Mouse (Mus musculus): ENCODE results near the gene Slc7a7. TPM values are rescaled to one million over a fixed set of nuclear protein-coding genes. Genes with fewer than 3 reads are reported as not detected.

Gene Slc7a7
- polyA plus RNA-seq, 1 experiment from 2014 or later = 3.3 TPM

DNA sequence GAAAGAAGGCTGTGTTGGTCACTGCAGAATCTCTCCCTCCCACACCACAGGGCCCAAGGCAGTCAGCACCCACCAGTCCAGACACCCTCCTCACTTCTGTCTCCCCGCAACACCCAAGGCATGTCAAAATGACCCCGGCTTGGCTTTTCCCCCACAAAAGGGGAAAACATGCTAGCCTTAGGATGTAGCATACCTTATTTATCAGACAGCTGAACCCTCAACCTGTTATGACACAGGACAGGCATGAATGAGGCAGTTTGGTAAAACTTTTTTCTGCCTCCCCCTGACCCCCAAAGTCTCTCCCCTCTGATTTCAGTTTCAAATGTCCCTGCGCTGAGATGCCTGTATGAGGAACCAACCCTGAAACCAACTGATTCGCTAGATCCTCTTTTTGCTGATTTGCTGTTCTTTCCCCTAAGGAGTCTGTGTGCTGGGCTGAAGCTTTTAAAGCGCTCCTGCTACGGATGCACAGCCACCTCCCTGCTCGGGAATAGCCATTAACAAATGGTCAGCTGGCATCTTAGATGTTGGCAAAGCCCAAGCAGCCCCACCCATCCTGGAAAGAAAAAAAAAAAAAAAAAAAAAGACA, 8.4 kb downstream of the Slc7a7 start:
- 71% methylated on average over 7 of the region's 7 CpGs for WGBS
- ATAC-seq (ENCODE audit: insufficient number of reproducible peaks, insufficient read depth, low FRiP score, low TSS enrichment, low read depth) = no peak
- no peak overlapping the region for H3K27ac ChIP-seq
- H3K9ac ChIP-seq (replicated peaks) = no peak overlapping the region
- peaks cover 16% of the 10 kb centered on the region for H3K4me1 ChIP-seq (replicated peaks)
- no peaks in the 10 kb centered on the region for H3K9me3 ChIP-seq
- H3K4me2 ChIP-seq = no peak overlapping the region
- no peaks in the 10 kb centered on the region for H3K27me3 ChIP-seq
- no peak overlapping the region for H3K4me3 ChIP-seq (replicated peaks)
- no peaks in the 10 kb centered on the region for H3K36me3 ChIP-seq

- Histone ChIP-seq H3K36me3 (no peaks in the 10 kb centered on the region), H3K27me3 (no peaks in the 10 kb centered on the region), H3K9me3 (no peaks in the 10 kb centered on the region), H3K9ac (replicated peaks) (no peak overlapping the region), H3K4me1 (replicated peaks) (peaks cover 9% of the 10 kb centered on the region; the same call in 1 of the 2 replicates), H3K4me2 (no peak overlapping the region), H3K27ac (no peak overlapping the region), H3K4me3 (replicated peaks) (no peak overlapping the region)
- ATAC-seq (ENCODE audit: insufficient number of reproducible peaks, insufficient read depth, low FRiP score, low TSS enrichment, low read depth) = no peak
- WGBS = 86% methylated on average over 25 of the region's 25 CpGs
These were observed 9.1 kb downstream of the Slc7a7 start for GRCm38 (mm10) chr14:54408336-54409056.

GRCm38 (mm10) chr14:54401723-54402122, 15.9 kb downstream of the Slc7a7 start:
- ATAC-seq (ENCODE audit: insufficient number of reproducible peaks, insufficient read depth, low FRiP score, low TSS enrichment, low read depth) = no peak
- H3K9me3 ChIP-seq = no peaks in the 10 kb centered on the region
- no peak overlapping the region for H3K27ac ChIP-seq
- no peaks in the 10 kb centered on the region for H3K36me3 ChIP-seq
- peaks cover 6% of the 10 kb centered on the region; the same call in 1 of the 2 replicates for H3K4me1 ChIP-seq (replicated peaks)
- no peak overlapping the region for H3K4me2 ChIP-seq
- WGBS = 11% methylated on average over 3 of the region's 3 CpGs
- no peak overlapping the region for H3K9ac ChIP-seq (replicated peaks)
- H3K4me3 ChIP-seq (replicated peaks) = no peak overlapping the region
- H3K27me3 ChIP-seq = no peaks in the 10 kb centered on the region

DNA sequence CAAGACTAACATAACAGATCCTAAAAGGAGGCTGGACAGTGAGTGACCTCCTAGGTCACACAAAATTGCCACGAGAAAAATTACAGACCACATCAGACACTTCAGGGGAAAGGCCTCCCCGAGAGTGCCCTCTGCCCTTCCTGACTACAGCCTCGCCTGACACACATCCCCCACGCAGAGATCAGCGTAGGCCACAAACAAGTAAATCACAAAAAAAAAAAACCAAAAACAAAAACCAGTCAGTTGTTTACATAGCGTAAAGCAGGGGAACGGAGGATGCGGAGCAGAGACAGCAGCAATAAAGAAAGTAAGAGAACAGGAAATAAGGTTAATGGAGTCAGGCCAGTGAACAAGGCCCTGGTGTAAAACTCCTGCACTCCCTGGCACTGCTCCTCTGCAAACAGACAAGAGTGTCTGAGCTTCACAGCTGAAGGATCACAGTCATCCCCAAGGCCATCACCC, 18.6 kb downstream of the Slc7a7 start:
- Histone ChIP-seq H3K9me3 (0 out of 2 replicates have a peak, but pooled peaks cover 5% of the 10 kb centered on the region), H3K36me3 (no peaks in the 10 kb centered on the region), H3K27me3 (no peaks in the 10 kb centered on the region), H3K27ac (no peak overlapping the region), H3K4me2 (no peak overlapping the region), H3K4me3 (replicated peaks) (no peak overlapping the region), H3K9ac (replicated peaks) (no peak overlapping the region), H3K4me1 (replicated peaks) (peaks cover 3% of the 10 kb centered on the region; the same call in 1 of the 2 replicates)
- WGBS = 19% methylated on average over 8 of the region's 8 CpGs
- no peak for ATAC-seq (ENCODE audit: insufficient number of reproducible peaks, insufficient read depth, low FRiP score, low TSS enrichment, low read depth)

- H3K4me2 ChIP-seq = no peak overlapping the region
- H3K36me3 ChIP-seq = no peaks in the 10 kb centered on the region
- 0 out of 2 replicates have a peak, but pooled peaks cover 5% of the 10 kb centered on the region for H3K9me3 ChIP-seq
- H3K27me3 ChIP-seq = no peaks in the 10 kb centered on the region
- H3K4me3 ChIP-seq (replicated peaks) = no peak overlapping the region
- WGBS = 69% methylated on average over 7 of the region's 7 CpGs
- H3K4me1 ChIP-seq (replicated peaks) = peaks cover 3% of the 10 kb centered on the region; the same call in 1 of the 2 replicates
- no peak for ATAC-seq (ENCODE audit: insufficient number of reproducible peaks, insufficient read depth, low FRiP score, low TSS enrichment, low read depth)
- no peak overlapping the region for H3K27ac ChIP-seq
- H3K9ac ChIP-seq (replicated peaks) = no peak overlapping the region
These were observed 19.1 kb downstream of the Slc7a7 start for GRCm38 (mm10) chr14:54398528-54398916.

GRCm38 (mm10) chr14:54397872-54398527, 19.6 kb downstream of the Slc7a7 start:
- Histone ChIP-seq H3K4me3 (replicated peaks) (no peak overlapping the region), H3K9me3 (0 out of 2 replicates have a peak, but pooled peaks cover 5% of the 10 kb centered on the region), H3K27me3 (no peaks in the 10 kb centered on the region), H3K9ac (replicated peaks) (no peak overlapping the region), H3K4me1 (replicated peaks) (peaks cover 3% of the 10 kb centered on the region; the same call in 1 of the 2 replicates), H3K36me3 (no peaks in the 10 kb centered on the region), H3K27ac (no peak overlapping the region), H3K4me2 (no peak overlapping the region)
- WGBS = 61% methylated on average over 7 of the region's 7 CpGs
- ATAC-seq (ENCODE audit: insufficient number of reproducible peaks, insufficient read depth, low FRiP score, low TSS enrichment, low read depth) = no peak

- Histone ChIP-seq H3K9ac (replicated peaks) (no peak overlapping the region), H3K27ac (no peak overlapping the region), H3K4me1 (replicated peaks) (peaks cover 3% of the 10 kb centered on the region; the same call in 1 of the 2 replicates), H3K36me3 (no peaks in the 10 kb centered on the region), H3K27me3 (no peaks in the 10 kb centered on the region), H3K4me2 (no peak overlapping the region), H3K4me3 (replicated peaks) (no peak overlapping the region), H3K9me3 (0 out of 2 replicates have a peak, but pooled peaks cover 5% of the 10 kb centered on the region)
- ATAC-seq (ENCODE audit: insufficient number of reproducible peaks, insufficient read depth, low FRiP score, low TSS enrichment, low read depth) = no peak
- WGBS = 87% methylated on average over 7 of the region's 7 CpGs
These were observed 20.9 kb downstream of the Slc7a7 start for GRCm38 (mm10) chr14:54396685-54397084.

DNA sequence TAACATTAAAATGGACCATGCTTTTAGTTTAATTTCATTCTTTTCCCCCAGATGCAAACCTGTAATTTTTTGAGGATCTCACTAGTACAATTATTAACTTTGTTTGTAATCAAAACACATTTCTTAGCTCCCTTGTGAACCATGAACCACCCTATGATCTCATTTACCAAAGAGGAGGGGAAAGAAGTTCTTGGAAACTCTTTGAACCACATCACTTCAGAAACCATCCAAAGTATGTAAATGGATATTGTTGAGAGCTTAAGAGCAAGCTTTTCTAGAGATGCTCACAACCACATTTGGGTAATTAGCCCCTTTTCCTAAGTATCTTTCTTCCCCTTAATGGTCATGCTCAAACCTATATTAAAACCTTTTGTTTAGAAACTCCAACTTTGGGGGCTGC, 23.3 kb downstream of the Slc7a7 start:
- Histone ChIP-seq H3K4me3 (replicated peaks) (no peak overlapping the region), H3K27ac (no peak overlapping the region), H3K27me3 (no peaks in the 10 kb centered on the region), H3K4me1 (replicated peaks) (no peaks in the 10 kb centered on the region), H3K9me3 (0 out of 2 replicates have a peak, but pooled peaks cover 5% of the 10 kb centered on the region), H3K4me2 (no peak overlapping the region), H3K9ac (replicated peaks) (no peak overlapping the region), H3K36me3 (no peaks in the 10 kb centered on the region)
- no peak for ATAC-seq (ENCODE audit: insufficient number of reproducible peaks, insufficient read depth, low FRiP score, low TSS enrichment, low read depth)

- Histone ChIP-seq H3K36me3 (no peaks in the 10 kb centered on the region), H3K9me3 (0 out of 2 replicates have a peak, but pooled peaks cover 5% of the 10 kb centered on the region), H3K4me1 (replicated peaks) (no peaks in the 10 kb centered on the region), H3K27me3 (no peaks in the 10 kb centered on the region), H3K4me3 (replicated peaks) (no peak overlapping the region), H3K27ac (no peak overlapping the region), H3K4me2 (no peak overlapping the region), H3K9ac (replicated peaks) (no peak overlapping the region)
- no peak for ATAC-seq (ENCODE audit: insufficient number of reproducible peaks, insufficient read depth, low FRiP score, low TSS enrichment, low read depth)
- WGBS = 69% methylated on average over 3 of the region's 3 CpGs
These were observed 23.8 kb downstream of the Slc7a7 start for GRCm38 (mm10) chr14:54393794-54394193.

DNA sequence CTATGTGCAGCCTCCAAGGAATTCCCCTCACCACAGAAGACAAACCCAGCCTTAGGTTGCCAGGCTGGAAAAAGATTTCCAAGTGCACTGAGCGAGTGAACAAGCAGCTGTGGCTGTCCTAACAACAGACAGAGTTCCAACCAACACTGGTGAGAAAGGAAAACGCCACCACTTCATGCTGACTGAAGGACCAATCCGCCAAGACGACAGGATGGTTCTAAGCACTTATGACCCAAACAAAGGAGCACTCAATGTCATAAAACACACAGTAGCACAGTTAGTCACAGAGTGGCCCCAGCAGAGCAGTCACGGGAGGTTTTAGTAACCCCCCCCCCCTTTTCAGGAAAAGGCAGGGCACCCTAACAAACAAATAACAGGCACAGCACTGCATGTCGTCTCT, 26.7 kb downstream of the Slc7a7 start:
- Histone ChIP-seq H3K9ac (replicated peaks) (no peak overlapping the region), H3K4me2 (no peak overlapping the region), H3K36me3 (no peaks in the 10 kb centered on the region), H3K27ac (no peak overlapping the region), H3K27me3 (no peaks in the 10 kb centered on the region), H3K9me3 (0 out of 2 replicates have a peak, but pooled peaks cover 5% of the 10 kb centered on the region), H3K4me3 (replicated peaks) (no peak overlapping the region), H3K4me1 (replicated peaks) (no peaks in the 10 kb centered on the region)
- ATAC-seq (ENCODE audit: insufficient number of reproducible peaks, insufficient read depth, low FRiP score, low TSS enrichment, low read depth) = no peak
- WGBS = 42% methylated on average over 6 of the region's 6 CpGs

- 75% methylated on average over 6 of the region's 6 CpGs for WGBS
These were observed 30.0 kb downstream of the Slc7a7 start for GRCm38 (mm10) chr14:54387546-54387945.

More at GRCm38 (mm10) chr14:54387546-54387945, 30.0 kb downstream of the Slc7a7 start:
- Histone ChIP-seq H3K27me3 (no peaks in the 10 kb centered on the region), H3K27ac (no peak overlapping the region), H3K9me3 (no peaks in the 10 kb centered on the region), H3K4me1 (replicated peaks) (peaks cover 7% of the 10 kb centered on the region), H3K36me3 (no peaks in the 10 kb centered on the region), H3K4me2 (no peak overlapping the region), H3K9ac (replicated peaks) (no peak overlapping the region), H3K4me3 (replicated peaks) (no peak overlapping the region)
- no peak for ATAC-seq (ENCODE audit: insufficient number of reproducible peaks, insufficient read depth, low FRiP score, low TSS enrichment, low read depth)
